Mouse (Mus musculus): ENCODE measurements around the gene Lgr6. TPM values are rescaled to one million over a fixed set of nuclear protein-coding genes. Genes with fewer than 3 reads are reported as not detected.

The Lgr6 gene
- total RNA-seq, 2 experiments from 2014 or later, result 1.6 to 1.9 TPM

GRCm38 (mm10) chr1:135095189-135095588, 9.9 kb downstream of the Lgr6 start:
- intact Hi-C loops (cut with DNase I), result no loop called here
- H3K27ac ChIP-seq, result no peak overlapping the region
- no peak for TF ChIP-seq CTCF (IDR thresholded peaks at IDR 0.05)
- DNase-seq (ENCODE audit: extremely low spot score in 1 of 2, low spot score in 2 of 2), result no peak
- no peak overlapping the region for H3K4me3 ChIP-seq

- intact Hi-C loops (cut with DNase I), result no loop called here
- TF ChIP-seq CTCF (IDR thresholded peaks at IDR 0.05), result no peak; the same call in 1 of the 2 replicates
- Histone ChIP-seq H3K27ac (no peak overlapping the region), H3K4me3 (no peak overlapping the region)
- DNase-seq (ENCODE audit: extremely low spot score in 1 of 2, low spot score in 2 of 2), result no peak
Measured at GRCm38 (mm10) chr1:135094723-135095122, 10.4 kb downstream of the Lgr6 start.

- no peak for TF ChIP-seq CTCF (IDR thresholded peaks at IDR 0.05)
- Histone ChIP-seq H3K27ac (no peak overlapping the region), H3K4me3 (no peak overlapping the region)
- no peak for DNase-seq (ENCODE audit: extremely low spot score in 1 of 2, low spot score in 2 of 2)
- intact Hi-C loops (cut with DNase I), result no loop called here
Measured at GRCm38 (mm10) chr1:135090914-135091313, 14.2 kb downstream of the Lgr6 start.

GRCm38 (mm10) chr1:135089626-135090025, 15.4 kb downstream of the Lgr6 start:
- H3K27ac ChIP-seq, result no peak overlapping the region
- TF ChIP-seq CTCF (IDR thresholded peaks at IDR 0.05), result no peak
- H3K4me3 ChIP-seq, result no peak overlapping the region
- DNase-seq (ENCODE audit: extremely low spot score in 1 of 2, low spot score in 2 of 2), result no peak
- intact Hi-C loops (cut with DNase I), result no loop called here

GRCm38 (mm10) chr1:135087414-135087813, 17.7 kb downstream of the Lgr6 start:
- Histone ChIP-seq H3K27ac (no peak overlapping the region), H3K4me3 (no peak overlapping the region)
- intact Hi-C loops (cut with DNase I), result no loop called here
- DNase-seq (ENCODE audit: extremely low spot score in 1 of 2, low spot score in 2 of 2), result no peak
- no peak for TF ChIP-seq CTCF (IDR thresholded peaks at IDR 0.05)

GRCm38 (mm10) chr1:135086015-135086414, 19.1 kb downstream of the Lgr6 start:
- no peak for DNase-seq (ENCODE audit: extremely low spot score in 1 of 2, low spot score in 2 of 2)
- Histone ChIP-seq H3K4me3 (no peak overlapping the region), H3K27ac (no peak overlapping the region)
- no peak for TF ChIP-seq CTCF (IDR thresholded peaks at IDR 0.05)
- intact Hi-C loops (cut with DNase I), result no loop called here

- Histone ChIP-seq H3K27ac (no peak overlapping the region), H3K4me3 (no peak overlapping the region)
- intact Hi-C loops (cut with DNase I), result no loop called here
- no peak for TF ChIP-seq CTCF (IDR thresholded peaks at IDR 0.05)
- DNase-seq (ENCODE audit: extremely low spot score in 1 of 2, low spot score in 2 of 2), result no peak
Measured at GRCm38 (mm10) chr1:135085296-135085871, 19.7 kb downstream of the Lgr6 start.

GRCm38 (mm10) chr1:135083465-135083864, 21.6 kb downstream of the Lgr6 start:
- intact Hi-C loops (cut with DNase I), result no loop called here

GRCm38 (mm10) chr1:135082267-135082666, 22.8 kb downstream of the Lgr6 start:
- intact Hi-C loops (cut with DNase I), result no loop called here
- TF ChIP-seq CTCF (IDR thresholded peaks at IDR 0.05), result no peak

More at GRCm38 (mm10) chr1:135083465-135083864, 21.6 kb downstream of the Lgr6 start:
- Histone ChIP-seq H3K27ac (no peak overlapping the region), H3K4me3 (no peak overlapping the region)
- no peak for DNase-seq (ENCODE audit: extremely low spot score in 1 of 2, low spot score in 2 of 2)
- no peak for TF ChIP-seq CTCF (IDR thresholded peaks at IDR 0.05)

GRCm38 (mm10) chr1:135079021-135079420, 26.1 kb downstream of the Lgr6 start:
- DNase-seq (ENCODE audit: extremely low spot score in 1 of 2, low spot score in 2 of 2), result no peak
- intact Hi-C loops (cut with DNase I), result no loop called here
- no peak overlapping the region for H3K27ac ChIP-seq
- H3K4me3 ChIP-seq, result no peak overlapping the region
- no peak for TF ChIP-seq CTCF (IDR thresholded peaks at IDR 0.05)

More at GRCm38 (mm10) chr1:135082267-135082666, 22.8 kb downstream of the Lgr6 start:
- DNase-seq (ENCODE audit: extremely low spot score in 1 of 2, low spot score in 2 of 2), result no peak
- Histone ChIP-seq H3K4me3 (no peak overlapping the region), H3K27ac (no peak overlapping the region)

GRCm38 (mm10) chr1:135076470-135076869, 28.6 kb downstream of the Lgr6 start:
- intact Hi-C loops (cut with DNase I), result no loop called here
- Histone ChIP-seq H3K4me3 (no peak overlapping the region), H3K27ac (no peak overlapping the region)
- no peak for DNase-seq (ENCODE audit: extremely low spot score in 1 of 2, low spot score in 2 of 2)
- TF ChIP-seq CTCF (IDR thresholded peaks at IDR 0.05), result no peak

- TF ChIP-seq CTCF (IDR thresholded peaks at IDR 0.05), result no peak
- DNase-seq (ENCODE audit: extremely low spot score in 1 of 2, low spot score in 2 of 2), result no peak
- Histone ChIP-seq H3K27ac (no peak overlapping the region), H3K4me3 (no peak overlapping the region)
- intact Hi-C loops (cut with DNase I), result no loop called here
Measured at GRCm38 (mm10) chr1:135075270-135075669, 29.8 kb downstream of the Lgr6 start.

GRCm38 (mm10) chr1:135072643-135073042, 32.4 kb downstream of the Lgr6 start:
- TF ChIP-seq CTCF (IDR thresholded peaks at IDR 0.05), result no peak
- Histone ChIP-seq H3K27ac (no peak overlapping the region), H3K4me3 (no peak overlapping the region)
- intact Hi-C loops (cut with DNase I), result no loop called here
- DNase-seq (ENCODE audit: extremely low spot score in 1 of 2, low spot score in 2 of 2), result no peak
